Mouse (Mus musculus): ENCODE measurements at regions not wholly inside any gene's neighbourhood (a gene's known extent, or its start where the extent isn't known, plus 50 kb on each side); places are given as distances from the start of the nearest gene placed in this dataset.

- H3K27me3 ChIP-seq (ENCODE audit: control insufficient read depth, insufficient read depth, low read length), result no peaks in the 10 kb centered on the region
- no peaks in the 10 kb centered on the region for H3K36me3 ChIP-seq (ENCODE audit: control insufficient read depth, insufficient read depth, low read length)
- H3K27ac ChIP-seq (ENCODE audit: control insufficient read depth, insufficient read depth, low read length), result no peak overlapping the region
- 89% methylated on average over 2 of the region's 2 CpGs for WGBS
- TF ChIP-seq POLR2A (IDR thresholded peaks at IDR 0.05; ENCODE audit: control insufficient read depth, extremely low read depth, insufficient read depth, low read length, poor library complexity), result no peak
- no peak for TF ChIP-seq CTCF (IDR thresholded peaks at IDR 0.05; ENCODE audit: borderline replicate concordance, control insufficient read depth, extremely low read depth, insufficient read depth, low read length, poor library complexity)
- no peak for DNase-seq
- no peak overlapping the region for H3K4me3 ChIP-seq (ENCODE audit: control insufficient read depth, insufficient read depth, low read length)
- no peaks in the 10 kb centered on the region for H3K4me1 ChIP-seq (replicated peaks; ENCODE audit: control insufficient read depth, insufficient read depth, low read length)
These were observed 65.1 kb upstream of the Cwc22 start for GRCm38 (mm10) chr2:78011051-78011800.

DNA sequence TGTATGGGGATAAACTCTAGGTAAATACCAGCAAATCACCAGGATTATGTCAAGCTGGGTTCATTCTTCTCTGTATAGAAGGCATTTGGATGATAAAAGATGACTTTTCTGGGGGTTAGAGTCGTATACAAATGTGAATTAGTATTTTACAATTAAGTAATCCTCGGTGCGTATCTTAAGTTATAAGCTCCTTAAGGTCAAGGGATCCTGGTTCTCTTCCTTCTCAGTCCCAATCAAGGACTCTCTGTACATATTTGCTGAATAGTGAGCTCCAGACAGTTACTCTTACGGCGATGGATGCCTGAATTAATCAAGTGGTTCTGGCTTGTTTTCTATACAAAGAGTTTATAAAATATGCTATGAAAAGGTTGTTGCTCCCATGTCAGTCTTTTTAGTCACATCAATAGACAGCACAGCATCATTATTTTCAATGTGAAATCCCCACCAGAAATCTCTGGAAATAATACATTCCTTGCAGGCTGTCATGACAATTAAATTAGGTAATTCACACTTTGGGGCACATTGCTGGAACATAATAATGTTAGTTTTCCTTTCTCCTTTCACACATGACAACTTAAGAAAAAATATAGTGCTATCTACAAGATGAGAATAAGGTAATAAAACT, 64.0 kb upstream of the Cwc22 start:
- Histone ChIP-seq H3K4me1 (replicated peaks; ENCODE audit: control insufficient read depth, insufficient read depth, low read length) (no peaks in the 10 kb centered on the region), H3K36me3 (ENCODE audit: control insufficient read depth, insufficient read depth, low read length) (no peaks in the 10 kb centered on the region), H3K4me3 (ENCODE audit: control insufficient read depth, insufficient read depth, low read length) (no peak overlapping the region), H3K27me3 (ENCODE audit: control insufficient read depth, insufficient read depth, low read length) (no peaks in the 10 kb centered on the region), H3K27ac (ENCODE audit: control insufficient read depth, insufficient read depth, low read length) (no peak overlapping the region)
- TF ChIP-seq POLR2A (IDR thresholded peaks at IDR 0.05; ENCODE audit: control insufficient read depth, extremely low read depth, insufficient read depth, low read length, poor library complexity) (no peak), CTCF (IDR thresholded peaks at IDR 0.05; ENCODE audit: borderline replicate concordance, control insufficient read depth, extremely low read depth, insufficient read depth, low read length, poor library complexity) (no peak)
- no peak for DNase-seq
- 93% methylated on average over 5 of the region's 5 CpGs for WGBS

DNA sequence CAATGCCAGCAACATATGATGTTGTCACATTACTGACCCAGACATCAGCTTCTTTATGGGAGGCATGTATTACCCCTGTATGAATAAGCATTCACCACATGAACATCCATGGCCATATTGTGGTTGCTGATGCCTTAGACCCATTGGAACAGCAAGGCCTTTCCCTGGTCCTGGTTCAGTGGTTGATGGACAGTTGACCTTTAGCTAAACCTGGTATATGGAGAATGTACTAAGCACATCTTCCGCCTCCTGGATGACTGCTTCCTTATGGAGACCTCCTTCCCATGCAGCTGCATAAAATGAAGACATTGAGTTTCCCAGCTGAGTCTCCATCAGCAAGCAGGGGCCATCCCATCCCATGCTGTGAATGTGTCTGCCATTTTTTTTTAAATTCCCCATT, 61.9 kb upstream of the Cwc22 start:
- TF ChIP-seq CTCF (IDR thresholded peaks at IDR 0.05; ENCODE audit: borderline replicate concordance, control insufficient read depth, extremely low read depth, insufficient read depth, low read length, poor library complexity), result no peak
- TF ChIP-seq POLR2A (IDR thresholded peaks at IDR 0.05; ENCODE audit: control insufficient read depth, extremely low read depth, insufficient read depth, low read length, poor library complexity), result no peak
- no peak for DNase-seq
- Histone ChIP-seq H3K36me3 (ENCODE audit: control insufficient read depth, insufficient read depth, low read length) (no peaks in the 10 kb centered on the region), H3K27me3 (ENCODE audit: control insufficient read depth, insufficient read depth, low read length) (no peaks in the 10 kb centered on the region), H3K4me3 (ENCODE audit: control insufficient read depth, insufficient read depth, low read length) (no peak overlapping the region), H3K27ac (ENCODE audit: control insufficient read depth, insufficient read depth, low read length) (no peak overlapping the region), H3K4me1 (replicated peaks; ENCODE audit: control insufficient read depth, insufficient read depth, low read length) (no peaks in the 10 kb centered on the region)
- 97% methylated on average over 1 of the region's 1 CpGs for WGBS

DNA sequence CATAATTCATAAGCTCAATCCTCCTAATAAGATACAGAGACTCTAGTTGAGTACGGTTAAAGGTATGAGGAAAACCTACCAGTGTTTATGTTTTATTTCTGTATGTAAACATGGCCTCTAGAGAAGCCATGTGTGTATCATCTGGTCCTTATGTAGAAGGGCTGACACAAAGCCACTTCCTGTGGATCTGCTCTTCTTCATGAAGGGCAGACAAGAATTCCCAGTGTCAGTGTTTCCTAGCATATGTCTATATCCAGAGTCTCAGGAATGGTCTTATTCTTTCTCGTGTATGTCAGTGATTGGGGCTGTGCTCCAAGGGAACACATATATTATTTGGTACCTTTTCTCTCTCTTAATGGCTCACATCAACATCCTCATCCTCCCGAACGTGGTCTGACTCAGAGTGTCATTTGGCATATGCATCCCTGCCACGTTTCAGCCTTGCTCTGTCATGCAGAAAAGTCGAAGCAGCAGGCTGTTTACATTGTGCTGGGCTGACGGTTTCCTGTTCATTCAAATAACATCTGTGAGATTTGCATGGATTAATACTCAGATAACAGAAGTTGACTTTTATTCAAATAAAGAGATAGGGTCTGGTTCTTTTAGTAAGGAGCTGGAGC, 59.3 kb upstream of the Cwc22 start:
- no peaks in the 10 kb centered on the region for H3K27me3 ChIP-seq (ENCODE audit: control insufficient read depth, insufficient read depth, low read length)
- no peak for DNase-seq
- no peak overlapping the region for H3K4me3 ChIP-seq (ENCODE audit: control insufficient read depth, insufficient read depth, low read length)
- no peak for TF ChIP-seq CTCF (IDR thresholded peaks at IDR 0.05; ENCODE audit: borderline replicate concordance, control insufficient read depth, extremely low read depth, insufficient read depth, low read length, poor library complexity)
- no peak for TF ChIP-seq POLR2A (IDR thresholded peaks at IDR 0.05; ENCODE audit: control insufficient read depth, extremely low read depth, insufficient read depth, low read length, poor library complexity)
- no peaks in the 10 kb centered on the region for H3K4me1 ChIP-seq (replicated peaks; ENCODE audit: control insufficient read depth, insufficient read depth, low read length)
- H3K36me3 ChIP-seq (ENCODE audit: control insufficient read depth, insufficient read depth, low read length), result no peaks in the 10 kb centered on the region
- no peak overlapping the region for H3K27ac ChIP-seq (ENCODE audit: control insufficient read depth, insufficient read depth, low read length)
- WGBS, result 79% methylated on average over 7 of the region's 7 CpGs

DNA sequence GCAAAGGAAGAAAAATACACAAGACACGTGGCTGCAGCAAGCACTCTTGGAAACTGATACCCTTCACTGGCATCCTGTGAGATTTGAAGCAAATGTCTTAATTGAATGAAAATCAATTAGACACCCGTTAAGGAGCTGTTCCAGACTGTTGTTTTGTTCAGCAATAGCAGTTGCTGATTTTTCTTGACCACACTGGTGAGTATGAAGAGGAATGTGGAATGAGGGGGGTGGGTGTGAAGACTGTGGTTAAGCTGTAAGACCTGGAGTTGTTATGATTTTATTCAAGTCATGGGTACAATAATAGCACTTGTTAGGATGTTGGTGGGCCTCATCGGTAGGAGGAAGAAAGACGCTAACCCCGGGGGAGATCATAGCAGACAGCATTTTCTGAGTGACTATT, 58.3 kb upstream of the Cwc22 start:
- TF ChIP-seq POLR2A (IDR thresholded peaks at IDR 0.05; ENCODE audit: control insufficient read depth, extremely low read depth, insufficient read depth, low read length, poor library complexity) (no peak), CTCF (IDR thresholded peaks at IDR 0.05; ENCODE audit: borderline replicate concordance, control insufficient read depth, extremely low read depth, insufficient read depth, low read length, poor library complexity) (no peak)
- no peaks in the 10 kb centered on the region for H3K4me1 ChIP-seq (replicated peaks; ENCODE audit: control insufficient read depth, insufficient read depth, low read length)
- H3K27me3 ChIP-seq (ENCODE audit: control insufficient read depth, insufficient read depth, low read length), result no peaks in the 10 kb centered on the region
- 75% methylated on average over 5 of the region's 5 CpGs for WGBS
- DNase-seq, result no peak
- no peak overlapping the region for H3K4me3 ChIP-seq (ENCODE audit: control insufficient read depth, insufficient read depth, low read length)
- no peaks in the 10 kb centered on the region for H3K36me3 ChIP-seq (ENCODE audit: control insufficient read depth, insufficient read depth, low read length)
- H3K27ac ChIP-seq (ENCODE audit: control insufficient read depth, insufficient read depth, low read length), result no peak overlapping the region

All from thymus, adult 2 months (tissue).